Mouse (Mus musculus): Measurements from ENCODE around the gene Fbxo31. TPM values are rescaled to one million over a fixed set of nuclear protein-coding genes. Genes with fewer than 3 reads are reported as not detected.
"Not testable (repeated sequence)": the region's sequence is repeated elsewhere in the genome, so short reads cannot be mapped to it uniquely, and the experiment has no call there.

Fbxo31 gene
- polyA plus RNA-seq, 1 experiment = 10.0 TPM

GRCm38 (mm10) chr8:121603801-121604200, 25.2 kb upstream of the Fbxo31 start:
- Histone ChIP-seq H3K4me1 (ENCODE audit: control insufficient read depth, insufficient read depth, low read length) (no peaks in the 10 kb centered on the region), H3K4me3 (ENCODE audit: insufficient read depth, low read length) (no peak overlapping the region), H3K27ac (ENCODE audit: insufficient read depth, low read depth, low read length) (no peak overlapping the region)
- TF ChIP-seq CTCF (IDR thresholded peaks at IDR 0.05; ENCODE audit: low read depth, low read length) = no peak
- no peak for TF ChIP-seq POLR2A (IDR thresholded peaks at IDR 0.05; ENCODE audit: borderline replicate concordance, low read depth, low read length)

GRCm38 (mm10) chr8:121602860-121603259, 24.3 kb upstream of the Fbxo31 start:
- Histone ChIP-seq H3K4me3 (ENCODE audit: insufficient read depth, low read length) (no peak overlapping the region), H3K4me1 (ENCODE audit: control insufficient read depth, insufficient read depth, low read length) (no peaks in the 10 kb centered on the region), H3K27ac (ENCODE audit: insufficient read depth, low read depth, low read length) (no peak overlapping the region)
- TF ChIP-seq POLR2A (IDR thresholded peaks at IDR 0.05; ENCODE audit: borderline replicate concordance, low read depth, low read length) (no peak), CTCF (IDR thresholded peaks at IDR 0.05; ENCODE audit: low read depth, low read length) (peak; percentile 81)

DNA sequence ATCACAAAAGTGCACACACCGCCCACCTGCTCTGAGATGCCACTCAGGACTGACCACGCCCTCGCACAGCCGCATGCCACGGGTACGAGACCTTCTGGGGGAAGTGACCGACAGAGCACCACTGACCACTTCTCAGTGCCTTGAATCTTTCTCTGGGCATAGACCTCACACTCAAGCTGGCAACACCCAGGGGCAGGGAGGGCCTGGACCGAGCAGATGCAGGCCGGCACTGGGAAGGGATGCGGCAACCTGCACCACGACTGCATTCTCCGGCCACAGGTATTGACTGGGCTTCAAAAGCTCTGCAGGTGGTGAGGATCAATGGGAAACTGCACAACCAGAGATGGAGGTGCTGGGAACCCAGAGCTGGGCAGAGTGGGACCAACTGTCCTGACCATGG, 23.8 kb upstream of the Fbxo31 start:
- Histone ChIP-seq H3K27ac (ENCODE audit: insufficient read depth, low read depth, low read length) (no peak overlapping the region), H3K4me1 (ENCODE audit: control insufficient read depth, insufficient read depth, low read length) (no peaks in the 10 kb centered on the region), H3K4me3 (ENCODE audit: insufficient read depth, low read length) (no peak overlapping the region)
- no peak for TF ChIP-seq POLR2A (IDR thresholded peaks at IDR 0.05; ENCODE audit: borderline replicate concordance, low read depth, low read length)
- TF ChIP-seq CTCF (IDR thresholded peaks at IDR 0.05; ENCODE audit: low read depth, low read length) = no peak

GRCm38 (mm10) chr8:121599842-121600241, 21.2 kb upstream of the Fbxo31 start:
- no peak for TF ChIP-seq POLR2A (IDR thresholded peaks at IDR 0.05; ENCODE audit: borderline replicate concordance, low read depth, low read length)
- TF ChIP-seq CTCF (IDR thresholded peaks at IDR 0.05; ENCODE audit: low read depth, low read length) = no peak
- H3K27ac ChIP-seq (ENCODE audit: insufficient read depth, low read depth, low read length) = no peak overlapping the region
- H3K4me3 ChIP-seq (ENCODE audit: insufficient read depth, low read length) = no peak overlapping the region
- H3K4me1 ChIP-seq (ENCODE audit: control insufficient read depth, insufficient read depth, low read length) = no peaks in the 10 kb centered on the region

DNA sequence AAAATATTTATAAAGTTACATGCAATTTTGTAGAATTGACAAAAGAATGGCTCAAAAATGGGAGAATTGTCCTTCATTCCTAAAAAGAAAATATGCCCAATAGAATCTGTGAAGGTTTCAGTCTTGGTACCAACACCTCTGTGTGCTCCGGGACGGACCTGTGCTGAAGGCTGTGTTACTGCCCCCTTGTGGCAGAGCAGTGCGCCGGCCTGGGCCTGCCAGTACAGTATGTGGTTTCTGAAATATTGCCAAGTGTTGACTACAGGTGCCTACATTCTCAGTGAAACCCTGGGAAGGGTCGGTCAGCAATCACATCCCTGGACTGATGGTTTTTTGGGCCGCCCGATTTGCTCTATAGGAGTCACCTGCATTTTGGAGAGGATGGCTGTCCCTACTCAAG, 20.3 kb upstream of the Fbxo31 start:
- no peak overlapping the region for H3K4me3 ChIP-seq (ENCODE audit: insufficient read depth, low read length)
- H3K4me1 ChIP-seq (ENCODE audit: control insufficient read depth, insufficient read depth, low read length) = peaks cover 6% of the 10 kb centered on the region
- TF ChIP-seq CTCF (IDR thresholded peaks at IDR 0.05; ENCODE audit: low read depth, low read length) = peak; percentile 89
- no peak for TF ChIP-seq POLR2A (IDR thresholded peaks at IDR 0.05; ENCODE audit: borderline replicate concordance, low read depth, low read length)
- H3K27ac ChIP-seq (ENCODE audit: insufficient read depth, low read depth, low read length) = no peak overlapping the region

GRCm38 (mm10) chr8:121598190-121598589, 19.6 kb upstream of the Fbxo31 start:
- TF ChIP-seq POLR2A (IDR thresholded peaks at IDR 0.05; ENCODE audit: borderline replicate concordance, low read depth, low read length) (no peak), CTCF (IDR thresholded peaks at IDR 0.05; ENCODE audit: low read depth, low read length) (no peak)
- H3K4me3 ChIP-seq (ENCODE audit: insufficient read depth, low read length) = no peak overlapping the region
- H3K27ac ChIP-seq (ENCODE audit: insufficient read depth, low read depth, low read length) = no peak overlapping the region
- H3K4me1 ChIP-seq (ENCODE audit: control insufficient read depth, insufficient read depth, low read length) = peaks cover 8% of the 10 kb centered on the region

- H3K4me3 ChIP-seq (ENCODE audit: insufficient read depth, low read length); H3K4me1 ChIP-seq (ENCODE audit: control insufficient read depth, insufficient read depth, low read length); H3K27ac ChIP-seq (ENCODE audit: insufficient read depth, low read depth, low read length): not testable (repeated sequence)
Measured at GRCm38 (mm10) chr8:121597492-121597891, 18.9 kb upstream of the Fbxo31 start.

- peaks cover 28% of the 10 kb centered on the region for H3K4me1 ChIP-seq (ENCODE audit: control insufficient read depth, insufficient read depth, low read length)
- no peak overlapping the region for H3K27ac ChIP-seq (ENCODE audit: insufficient read depth, low read depth, low read length)
- no peak for TF ChIP-seq POLR2A (IDR thresholded peaks at IDR 0.05; ENCODE audit: borderline replicate concordance, low read depth, low read length)
- TF ChIP-seq CTCF (IDR thresholded peaks at IDR 0.05; ENCODE audit: low read depth, low read length) = no peak
- no peak overlapping the region for H3K4me3 ChIP-seq (ENCODE audit: insufficient read depth, low read length)
Measured at GRCm38 (mm10) chr8:121593983-121594382, 15.4 kb upstream of the Fbxo31 start.

DNA sequence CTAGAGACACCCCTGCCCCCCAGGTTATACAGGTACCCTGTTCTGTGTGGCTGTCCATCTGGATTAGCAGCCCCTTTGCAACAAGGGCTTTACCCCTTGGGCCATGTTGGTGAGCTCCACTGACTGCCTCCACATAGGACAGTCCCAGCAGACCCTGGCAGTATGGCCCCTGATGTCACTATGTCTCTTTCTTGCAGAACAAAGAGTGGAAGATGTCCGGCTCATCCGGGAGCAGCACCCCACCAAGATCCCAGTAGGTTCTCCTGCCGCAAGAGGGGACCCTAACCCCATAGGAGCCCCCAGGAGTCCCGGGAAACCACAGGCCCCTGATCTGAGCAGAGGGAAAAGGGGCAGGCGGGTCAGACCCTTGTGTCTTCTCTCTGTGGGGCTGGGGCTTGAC, 14.7 kb upstream of the Fbxo31 start:
- Histone ChIP-seq H3K4me3 (ENCODE audit: insufficient read depth, low read length) (no peak overlapping the region), H3K4me1 (ENCODE audit: control insufficient read depth, insufficient read depth, low read length) (peaks cover 28% of the 10 kb centered on the region), H3K27ac (ENCODE audit: insufficient read depth, low read depth, low read length) (no peak overlapping the region)
- TF ChIP-seq CTCF (IDR thresholded peaks at IDR 0.05; ENCODE audit: low read depth, low read length) = no peak
- TF ChIP-seq POLR2A (IDR thresholded peaks at IDR 0.05; ENCODE audit: borderline replicate concordance, low read depth, low read length) = no peak

GRCm38 (mm10) chr8:121591178-121592066, 12.8 kb upstream of the Fbxo31 start:
- peak overlapping the region; percentile 11; the same call in 1 of the 2 replicates for H3K27ac ChIP-seq (ENCODE audit: insufficient read depth, low read depth, low read length)
- peaks cover 28% of the 10 kb centered on the region for H3K4me1 ChIP-seq (ENCODE audit: control insufficient read depth, insufficient read depth, low read length)
- peak overlapping the region; percentile 80 for H3K4me3 ChIP-seq (ENCODE audit: insufficient read depth, low read length)
- TF ChIP-seq CTCF (IDR thresholded peaks at IDR 0.05; ENCODE audit: low read depth, low read length) (peak; percentile 35; the same call in 1 of the 2 replicates), POLR2A (IDR thresholded peaks at IDR 0.05; ENCODE audit: borderline replicate concordance, low read depth, low read length) (no peak)
